Mouse (Mus musculus): ENCODE data around the gene Gla.
"Not testable (repeated sequence)": the region's sequence is repeated elsewhere in the genome, so short reads cannot be mapped to it uniquely, and the experiment has no call there.

The Gla gene

GRCm38 (mm10) chrX:134588997-134589396 is 11.9 kb downstream of the Gla start:
- no peak for DNase-seq (ENCODE audit: low read depth, low spot score)

- DNase-seq (ENCODE audit: low read depth, low spot score): no peak
Measured at GRCm38 (mm10) chrX:134588261-134588660, 12.7 kb downstream of the Gla start.

- DNase-seq (ENCODE audit: low read depth, low spot score): no peak
Measured at GRCm38 (mm10) chrX:134586447-134586846, 14.5 kb downstream of the Gla start.

GRCm38 (mm10) chrX:134585103-134586002 is 15.6 kb downstream of the Gla start, which contains the start of gene Rpl36a:
TSS of gene Rpl36a (plus strand) at chrX:134585654.
- DNase-seq (ENCODE audit: low read depth, low spot score): peak; percentile 86

DNA sequence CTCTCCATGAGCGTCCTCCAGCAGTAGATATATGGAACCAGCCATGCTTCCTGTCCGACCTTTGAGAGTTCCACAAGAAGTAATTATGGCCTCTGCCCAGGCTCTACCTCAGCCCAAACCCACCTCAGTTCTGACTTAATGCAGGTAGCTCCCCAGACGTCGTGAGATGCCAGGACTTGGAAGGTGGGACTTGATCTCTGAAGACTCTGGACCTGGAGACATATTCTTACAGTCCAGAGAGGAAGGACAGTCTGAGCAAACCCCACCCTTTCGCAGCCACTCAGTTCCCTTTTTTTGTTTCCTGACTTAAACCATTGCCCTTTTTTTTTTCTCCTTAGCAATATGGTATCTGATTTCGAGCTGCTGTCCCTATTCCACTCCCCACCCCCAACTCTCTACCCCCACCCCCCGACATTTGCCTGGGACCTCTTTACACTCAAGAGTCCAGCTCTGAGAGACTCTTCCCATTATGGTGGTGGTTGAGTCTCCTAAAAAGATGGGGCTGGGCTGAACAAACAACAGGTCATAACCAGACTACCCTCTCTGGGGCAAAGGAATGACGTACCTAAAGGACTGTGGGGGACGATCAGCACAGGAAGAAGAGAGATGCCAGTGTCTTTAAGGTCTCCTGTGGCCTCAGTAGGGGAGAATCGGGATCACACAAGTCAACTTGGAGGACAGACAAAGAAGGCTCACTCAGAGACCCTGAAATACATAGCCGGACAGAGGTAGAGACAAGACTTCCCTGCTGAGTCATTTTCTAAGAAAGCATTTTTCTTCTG is 17.8 kb downstream of the Gla start, which contains the start of gene Btk:
Gene Btk (minus strand): TSS at position 683 of the 782 bp plus-strand sequence.
- no peak for DNase-seq (ENCODE audit: low read depth, low spot score)

DNA sequence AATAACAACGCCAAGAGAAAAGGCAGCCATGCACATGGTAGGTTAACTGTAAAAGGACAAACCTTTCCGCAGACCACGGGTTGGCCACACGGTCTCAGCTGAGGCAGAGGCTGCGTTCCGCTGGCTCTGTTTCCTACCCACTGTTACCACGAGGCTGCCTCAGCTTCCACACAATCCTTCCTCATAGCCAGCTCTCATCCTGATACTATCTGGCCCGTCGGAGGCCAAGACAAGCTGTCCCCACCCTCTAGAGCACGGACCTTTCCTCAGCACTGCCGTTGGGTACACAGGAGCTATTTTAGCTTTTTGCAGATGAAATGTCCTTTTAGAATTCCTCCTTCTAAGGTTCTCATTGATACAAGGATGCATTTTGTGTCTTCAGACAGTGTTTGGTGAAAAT is 18.7 kb downstream of the Gla start:
- DNase-seq (ENCODE audit: low read depth, low spot score): no peak

DNA sequence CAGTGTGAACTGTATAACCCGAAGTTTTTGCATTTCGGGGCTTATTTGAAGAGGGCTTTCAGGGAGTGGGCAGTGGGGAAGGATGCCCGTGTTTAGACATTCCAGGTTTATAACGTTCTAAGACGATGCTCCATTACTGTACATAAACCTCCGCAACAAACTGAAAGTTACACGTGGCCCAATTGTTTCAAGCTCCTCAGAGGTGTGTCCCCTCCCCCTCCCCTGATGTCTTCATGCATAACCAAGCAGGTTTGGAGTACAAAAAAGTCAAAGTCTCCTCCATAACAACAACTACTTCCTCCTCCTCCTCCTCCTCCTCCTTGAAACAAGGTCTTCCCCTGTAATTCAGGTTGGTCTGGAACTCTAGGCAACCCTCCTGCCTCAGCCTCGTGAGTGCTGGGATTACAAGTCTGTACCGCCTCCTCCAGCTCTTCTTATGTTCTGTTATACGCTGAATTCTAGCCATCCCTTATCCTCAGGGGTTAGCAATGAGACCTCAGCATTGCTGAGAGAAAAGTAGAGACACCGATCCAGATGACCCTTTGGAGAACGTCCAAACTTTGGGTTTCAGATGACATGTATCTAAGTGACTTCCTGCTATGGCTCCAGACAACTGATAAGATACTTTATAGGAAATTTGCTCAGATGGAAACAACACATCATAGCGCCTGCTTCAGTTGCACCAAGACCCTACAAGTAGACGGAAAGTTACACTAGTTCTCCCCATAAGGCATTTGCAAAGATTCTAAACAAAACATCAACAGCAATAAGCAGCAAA is 20.2 kb downstream of the Gla start:
- DNase-seq (ENCODE audit: low read depth, low spot score): no peak

- no peak for DNase-seq (ENCODE audit: low read depth, low spot score)
Measured at GRCm38 (mm10) chrX:134577896-134578295, 23.0 kb downstream of the Gla start.

- no peak for DNase-seq (ENCODE audit: low read depth, low spot score)
Measured at GRCm38 (mm10) chrX:134566536-134567222, 34.2 kb downstream of the Gla start.

- no peak for DNase-seq (ENCODE audit: low read depth, low spot score)
Measured at GRCm38 (mm10) chrX:134564326-134564725, 36.6 kb downstream of the Gla start.

GRCm38 (mm10) chrX:134554425-134554824 is 46.5 kb downstream of the Gla start:
- no peak for DNase-seq (ENCODE audit: low read depth, low spot score)

GRCm38 (mm10) chrX:134553326-134553725 is 47.6 kb downstream of the Gla start:
- no peak for DNase-seq (ENCODE audit: low read depth, low spot score)

DNA sequence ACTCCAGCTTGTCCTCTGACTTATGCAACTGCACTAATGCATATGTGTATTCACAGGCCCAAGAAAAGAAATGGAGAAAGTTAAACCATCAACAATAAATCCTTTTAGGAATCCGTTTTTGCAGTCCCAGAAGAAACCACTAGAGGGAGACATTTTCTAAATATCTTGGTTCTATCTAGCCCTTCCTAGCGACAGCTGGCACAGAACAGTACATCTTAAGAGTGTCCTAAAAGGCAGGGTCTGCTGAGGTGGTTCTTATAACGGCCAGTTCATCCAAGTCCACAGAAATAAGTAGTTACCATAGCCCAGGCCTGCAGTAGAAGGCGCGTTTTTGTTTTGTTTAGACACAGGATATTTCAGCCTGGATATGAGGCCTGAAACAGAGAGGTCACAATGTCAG is 50.0 kb downstream of the Gla start:
- DNase-seq (ENCODE audit: low read depth, low spot score): no peak

- no peak for DNase-seq (ENCODE audit: low read depth, low spot score)
Measured at GRCm38 (mm10) chrX:134547330-134547729, 53.6 kb downstream of the Gla start.

GRCm38 (mm10) chrX:134541955-134542308 is 59.0 kb downstream of the Gla start:
- DNase-seq (ENCODE audit: low read depth, low spot score): no peak

DNA sequence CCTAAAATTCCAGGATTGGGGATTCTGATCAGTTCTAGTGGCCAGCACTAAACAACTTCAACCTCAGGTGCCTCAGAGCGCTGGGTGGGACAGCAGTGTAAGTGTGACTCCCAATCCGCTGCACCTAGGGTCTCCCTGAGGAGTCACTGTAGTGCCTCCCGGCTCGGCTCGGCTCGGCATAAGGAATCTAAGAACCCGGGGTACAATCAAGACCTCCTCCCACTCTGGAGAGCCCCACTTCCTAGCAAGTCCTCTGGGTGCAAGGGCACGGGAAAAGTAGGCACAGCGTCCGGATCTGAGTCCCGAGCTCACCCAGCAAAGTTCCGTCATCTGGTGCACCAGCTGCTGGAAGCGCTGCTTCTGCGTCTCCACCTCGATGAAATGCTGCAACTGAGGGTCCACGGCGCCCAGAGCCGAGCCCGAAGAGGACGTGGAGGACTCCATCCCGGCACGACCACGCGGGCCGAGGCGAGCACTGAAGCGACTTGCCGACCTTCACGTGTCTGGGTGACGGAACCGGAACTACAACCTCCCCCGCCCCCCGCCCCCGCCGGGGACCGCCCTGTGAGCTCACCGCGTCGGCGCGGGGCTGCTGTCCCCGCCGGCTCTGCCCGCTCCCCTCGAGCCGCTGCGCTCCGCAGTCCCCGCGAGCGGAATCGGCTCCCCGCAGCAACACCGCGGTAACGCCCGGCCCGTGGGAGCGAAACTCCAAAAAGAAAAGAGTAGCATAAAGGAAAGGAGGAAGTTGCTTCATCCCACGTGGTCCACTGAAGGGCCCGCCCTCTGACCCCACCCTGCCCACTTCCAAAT is 59.6 kb downstream of the Gla start, which contains the start of gene Timm8a1:
Gene Timm8a1 (minus strand): TSS at position 721 of the 810 bp plus-strand sequence.
- peak; percentile 27 for DNase-seq (ENCODE audit: low read depth, low spot score)

DNA sequence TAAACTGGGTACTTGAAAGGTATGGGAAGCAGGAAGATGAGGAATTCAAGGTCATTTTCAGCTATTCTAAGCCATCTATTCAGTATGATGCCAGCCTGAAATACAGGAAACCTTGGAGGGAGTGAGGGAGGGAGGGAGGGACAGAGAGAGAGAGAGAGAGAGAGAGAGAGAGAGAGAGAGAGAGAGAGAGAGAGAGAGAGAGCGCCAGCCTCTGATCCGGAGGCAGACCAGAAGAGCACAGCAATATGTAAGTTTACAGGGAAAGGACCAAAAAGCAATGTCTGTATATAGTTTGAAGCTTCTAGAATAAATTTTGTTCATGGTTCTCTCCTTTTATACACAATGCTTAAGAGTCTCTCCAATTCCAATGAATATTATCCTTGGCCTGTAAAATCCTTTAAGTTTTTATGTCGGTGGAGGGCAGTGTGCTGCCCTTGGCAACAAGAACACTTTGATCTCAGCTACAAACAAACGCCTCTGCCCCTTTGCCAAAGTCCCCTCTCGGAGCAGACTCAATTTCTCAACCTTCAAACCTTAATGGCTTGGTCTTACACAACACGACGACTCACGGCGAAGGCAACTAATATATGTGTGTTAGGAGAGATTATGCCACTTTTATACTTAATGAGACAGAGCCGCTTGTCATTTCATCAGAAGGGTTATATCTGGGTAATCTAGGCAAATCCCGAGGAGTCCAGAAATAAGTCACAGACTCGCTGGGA is 60.4 kb downstream of the Gla start:
- no peak for DNase-seq (ENCODE audit: low read depth, low spot score)

DNA sequence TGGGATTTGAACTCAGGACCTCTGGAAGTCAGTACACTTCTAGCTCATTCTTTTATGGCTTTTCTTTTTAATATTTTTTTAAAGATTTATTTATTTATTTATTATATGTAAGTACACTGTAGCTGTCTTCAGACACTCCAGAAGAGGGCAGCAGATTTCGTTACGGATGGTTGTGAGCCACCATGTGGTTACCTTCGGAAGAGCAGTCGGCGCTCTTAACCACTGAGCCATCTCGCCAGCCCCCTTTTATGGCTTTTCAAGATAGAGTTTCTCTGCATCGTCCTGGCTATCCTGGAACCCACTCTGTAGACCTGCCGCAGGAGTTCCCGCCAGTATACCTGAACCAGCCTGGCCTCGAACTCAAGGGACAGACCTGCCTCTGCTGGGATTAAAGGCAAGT is 61.1 kb downstream of the Gla start:
- DNase-seq (ENCODE audit: low read depth, low spot score): not testable (repeated sequence)
